Mouse (Mus musculus): ENCODE data around the gene Fancc. TPM values are rescaled to one million over a fixed set of nuclear protein-coding genes. Genes with fewer than 3 reads are reported as not detected.

The Fancc gene
- polyA plus RNA-seq, 1 experiment from 2014 or later: 23.7 TPM

GRCm38 (mm10) chr13:63304124-63304792 lies 192.8 kb downstream of the Fancc start:
- H3K4me3 ChIP-seq (ENCODE audit: low read depth, low read length): no peak overlapping the region
- H3K9me3 ChIP-seq (ENCODE audit: control insufficient read depth, low read length): no peaks in the 10 kb centered on the region
- H3K4me1 ChIP-seq (ENCODE audit: control insufficient read depth, insufficient read depth, low read length): peaks cover 4% of the 10 kb centered on the region; the same call in 1 of the 2 replicates
- H3K9ac ChIP-seq (ENCODE audit: low read length): no peak overlapping the region
- H3K27ac ChIP-seq (ENCODE audit: low read depth, low read length): no peak overlapping the region
- no peak for DNase-seq (ENCODE audit: low spot score, missing footprints)
- no peak overlapping the region for H3K4me2 ChIP-seq
- H3K36me3 ChIP-seq (ENCODE audit: control insufficient read depth, insufficient read depth, low read length): peaks cover 11% of the 10 kb centered on the region; the same call in 1 of the 2 replicates
- no peaks in the 10 kb centered on the region for H3K27me3 ChIP-seq (ENCODE audit: control insufficient read depth, insufficient read depth, low read length)
- ATAC-seq (ENCODE audit: low FRiP score): no peak
- WGBS: 79% methylated on average over 6 of the region's 6 CpGs

- ATAC-seq (ENCODE audit: low FRiP score) (no peak), DNase-seq (ENCODE audit: low spot score, missing footprints) (no peak)
- Histone ChIP-seq H3K27ac (ENCODE audit: low read depth, low read length) (no peak overlapping the region), H3K4me2 (no peak overlapping the region), H3K27me3 (ENCODE audit: control insufficient read depth, insufficient read depth, low read length) (no peaks in the 10 kb centered on the region), H3K36me3 (ENCODE audit: control insufficient read depth, insufficient read depth, low read length) (peaks cover 13% of the 10 kb centered on the region), H3K4me3 (ENCODE audit: low read depth, low read length) (no peak overlapping the region), H3K9ac (ENCODE audit: low read length) (no peak overlapping the region), H3K9me3 (ENCODE audit: control insufficient read depth, low read length) (no peaks in the 10 kb centered on the region), H3K4me1 (ENCODE audit: control insufficient read depth, insufficient read depth, low read length) (peaks cover 4% of the 10 kb centered on the region; the same call in 1 of the 2 replicates)
- WGBS: 88% methylated on average over 5 of the region's 5 CpGs
These were observed 194.7 kb downstream of the Fancc start for GRCm38 (mm10) chr13:63302381-63302780.

GRCm38 (mm10) chr13:63301764-63302209 lies 195.3 kb downstream of the Fancc start:
- no peaks in the 10 kb centered on the region for H3K27me3 ChIP-seq (ENCODE audit: control insufficient read depth, insufficient read depth, low read length)
- 0 out of 2 replicates have a peak, but pooled peaks have one; percentile 16 for ATAC-seq (ENCODE audit: low FRiP score)
- H3K4me1 ChIP-seq (ENCODE audit: control insufficient read depth, insufficient read depth, low read length): peaks cover 4% of the 10 kb centered on the region; the same call in 1 of the 2 replicates
- 51% methylated on average over 3 of the region's 3 CpGs for WGBS
- DNase-seq (ENCODE audit: low spot score, missing footprints): no peak
- no peak overlapping the region for H3K27ac ChIP-seq (ENCODE audit: low read depth, low read length)
- no peak overlapping the region for H3K9ac ChIP-seq (ENCODE audit: low read length)
- H3K9me3 ChIP-seq (ENCODE audit: control insufficient read depth, low read length): no peaks in the 10 kb centered on the region
- H3K4me2 ChIP-seq: no peak overlapping the region
- peaks cover 13% of the 10 kb centered on the region for H3K36me3 ChIP-seq (ENCODE audit: control insufficient read depth, insufficient read depth, low read length)
- no peak overlapping the region for H3K4me3 ChIP-seq (ENCODE audit: low read depth, low read length)

- DNase-seq (ENCODE audit: low spot score, missing footprints): no peak
- WGBS: 90% methylated on average over 7 of the region's 7 CpGs
These were observed 196.1 kb downstream of the Fancc start for GRCm38 (mm10) chr13:63300929-63301328.

GRCm38 (mm10) chr13:63298931-63299330 lies 198.1 kb downstream of the Fancc start:
- peaks cover 13% of the 10 kb centered on the region for H3K36me3 ChIP-seq (ENCODE audit: control insufficient read depth, insufficient read depth, low read length)

More at GRCm38 (mm10) chr13:63300929-63301328, 196.1 kb downstream of the Fancc start:
- Histone ChIP-seq H3K27me3 (ENCODE audit: control insufficient read depth, insufficient read depth, low read length) (0 out of 2 replicates have a peak, but pooled peaks cover 2% of the 10 kb centered on the region), H3K4me2 (no peak overlapping the region), H3K9me3 (ENCODE audit: control insufficient read depth, low read length) (no peaks in the 10 kb centered on the region), H3K9ac (ENCODE audit: low read length) (no peak overlapping the region), H3K4me3 (ENCODE audit: low read depth, low read length) (no peak overlapping the region), H3K36me3 (ENCODE audit: control insufficient read depth, insufficient read depth, low read length) (peaks cover 13% of the 10 kb centered on the region), H3K27ac (ENCODE audit: low read depth, low read length) (no peak overlapping the region), H3K4me1 (ENCODE audit: control insufficient read depth, insufficient read depth, low read length) (peaks cover 4% of the 10 kb centered on the region; the same call in 1 of the 2 replicates)
- ATAC-seq (ENCODE audit: low FRiP score): no peak

GRCm38 (mm10) chr13:63297933-63298332 lies 199.1 kb downstream of the Fancc start:
- Histone ChIP-seq H3K9ac (ENCODE audit: low read length) (no peak overlapping the region), H3K4me1 (ENCODE audit: control insufficient read depth, insufficient read depth, low read length) (peaks cover 18% of the 10 kb centered on the region), H3K36me3 (ENCODE audit: control insufficient read depth, insufficient read depth, low read length) (peaks cover 9% of the 10 kb centered on the region), H3K4me2 (no peak overlapping the region), H3K9me3 (ENCODE audit: control insufficient read depth, low read length) (no peaks in the 10 kb centered on the region), H3K27ac (ENCODE audit: low read depth, low read length) (no peak overlapping the region), H3K27me3 (ENCODE audit: control insufficient read depth, insufficient read depth, low read length) (0 out of 2 replicates have a peak, but pooled peaks cover 2% of the 10 kb centered on the region), H3K4me3 (ENCODE audit: low read depth, low read length) (no peak overlapping the region)
- no peak for ATAC-seq (ENCODE audit: low FRiP score)
- no peak for DNase-seq (ENCODE audit: low spot score, missing footprints)
- 92% methylated on average over 3 of the region's 3 CpGs for WGBS

More at GRCm38 (mm10) chr13:63298931-63299330, 198.1 kb downstream of the Fancc start:
- Histone ChIP-seq H3K27ac (ENCODE audit: low read depth, low read length) (no peak overlapping the region), H3K4me2 (no peak overlapping the region), H3K9ac (ENCODE audit: low read length) (no peak overlapping the region), H3K4me1 (ENCODE audit: control insufficient read depth, insufficient read depth, low read length) (peaks cover 15% of the 10 kb centered on the region), H3K9me3 (ENCODE audit: control insufficient read depth, low read length) (no peaks in the 10 kb centered on the region), H3K4me3 (ENCODE audit: low read depth, low read length) (no peak overlapping the region), H3K27me3 (ENCODE audit: control insufficient read depth, insufficient read depth, low read length) (0 out of 2 replicates have a peak, but pooled peaks cover 2% of the 10 kb centered on the region)
- ATAC-seq (ENCODE audit: low FRiP score) (no peak), DNase-seq (ENCODE audit: low spot score, missing footprints) (no peak)
- WGBS: 98% methylated on average over 5 of the region's 5 CpGs

- 95% methylated on average over 2 of the region's 2 CpGs for WGBS
- no peak overlapping the region for H3K27ac ChIP-seq (ENCODE audit: low read depth, low read length)
- no peak overlapping the region for H3K4me2 ChIP-seq
- H3K4me1 ChIP-seq (ENCODE audit: control insufficient read depth, insufficient read depth, low read length): peaks cover 18% of the 10 kb centered on the region
- no peaks in the 10 kb centered on the region for H3K9me3 ChIP-seq (ENCODE audit: control insufficient read depth, low read length)
- 0 out of 2 replicates have a peak, but pooled peaks cover 2% of the 10 kb centered on the region for H3K27me3 ChIP-seq (ENCODE audit: control insufficient read depth, insufficient read depth, low read length)
- ATAC-seq (ENCODE audit: low FRiP score): no peak
- H3K36me3 ChIP-seq (ENCODE audit: control insufficient read depth, insufficient read depth, low read length): peaks cover 6% of the 10 kb centered on the region
- H3K4me3 ChIP-seq (ENCODE audit: low read depth, low read length): no peak overlapping the region
- no peak for DNase-seq (ENCODE audit: low spot score, missing footprints)
- no peak overlapping the region for H3K9ac ChIP-seq (ENCODE audit: low read length)
These were observed 200.1 kb downstream of the Fancc start for GRCm38 (mm10) chr13:63297003-63297402.

- Histone ChIP-seq H3K4me1 (ENCODE audit: control insufficient read depth, insufficient read depth, low read length) (peaks cover 14% of the 10 kb centered on the region), H3K4me3 (ENCODE audit: low read depth, low read length) (no peak overlapping the region), H3K27me3 (ENCODE audit: control insufficient read depth, insufficient read depth, low read length) (0 out of 2 replicates have a peak, but pooled peaks cover 2% of the 10 kb centered on the region), H3K4me2 (no peak overlapping the region), H3K36me3 (ENCODE audit: control insufficient read depth, insufficient read depth, low read length) (peaks cover 5% of the 10 kb centered on the region), H3K9ac (ENCODE audit: low read length) (no peak overlapping the region), H3K9me3 (ENCODE audit: control insufficient read depth, low read length) (no peaks in the 10 kb centered on the region), H3K27ac (ENCODE audit: low read depth, low read length) (no peak overlapping the region)
- no peak for DNase-seq (ENCODE audit: low spot score, missing footprints)
- WGBS: 92% methylated on average over 11 of the region's 11 CpGs
- no peak for ATAC-seq (ENCODE audit: low FRiP score)
These were observed 200.8 kb downstream of the Fancc start for GRCm38 (mm10) chr13:63296300-63296699.

All from midbrain, embryonic 11.5 days (tissue).